ENCODE assay signal across 8 mouse cellular contexts in the genomic region with DNA sequence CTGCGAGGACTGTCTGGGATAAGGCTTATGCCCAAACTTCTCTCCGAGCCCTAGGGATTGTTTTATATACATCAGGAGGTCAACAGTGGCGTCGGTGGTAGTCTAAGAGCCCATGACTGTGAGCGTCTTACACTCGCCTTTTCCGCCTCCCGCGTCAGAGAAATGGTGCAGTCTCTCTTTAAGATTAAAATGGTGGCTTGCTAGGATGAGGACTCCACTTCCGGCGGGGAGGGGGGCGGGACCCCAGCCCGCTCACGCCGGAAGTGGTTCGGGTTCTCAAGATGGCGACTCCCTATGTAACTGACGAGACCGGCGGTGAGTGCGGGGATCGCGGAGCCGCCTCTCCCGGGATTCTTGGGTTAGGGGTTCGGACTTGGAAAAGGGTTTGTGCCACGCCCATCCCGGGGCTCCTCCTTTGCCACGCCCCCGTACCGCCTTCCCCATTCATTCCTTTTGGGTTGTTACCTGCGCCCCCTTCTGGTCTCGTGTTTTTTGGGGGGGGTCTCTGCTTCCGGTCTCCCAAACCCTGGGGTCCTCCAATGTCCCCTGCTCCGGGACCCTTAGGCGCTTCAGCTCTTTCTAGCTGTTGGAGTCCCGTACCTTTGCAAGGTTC. TPM values are rescaled to one million over a fixed set of nuclear protein-coding genes. Genes with fewer than 3 reads are reported as not detected.
DNase-seq lines count a peak whose midpoint lies in the region; ATAC-seq and TF ChIP-seq lines count a peak whose summit lies in the region.

No protein-coding gene starts in this region.

- peak overlapping the region; percentile 83 for H3K9ac ChIP-seq in forebrain, postnatal 0 days
- peak overlapping the region; percentile 84 for H3K9ac ChIP-seq in lung, embryonic 16.5 days (ENCODE audit: low read length)

- peak; percentile 60; the same call in 1 of the 2 replicates for TF ChIP-seq POLR2A in cerebellum, adult 2 months (IDR thresholded peaks at IDR 0.05; ENCODE audit: borderline replicate concordance, insufficient read depth, low read length)

- H3K4me3 ChIP-seq in cerebellum, adult 2 months (replicated peaks; ENCODE audit: insufficient read depth, low read depth, low read length): peak overlapping the region; percentile 97
- peak overlapping the region; percentile 79 for H3K4me3 ChIP-seq in forebrain, postnatal 0 days (ENCODE audit: low read depth, low read length)
- H3K4me3 ChIP-seq in hindbrain, embryonic 10.5 days: peak overlapping the region; percentile 84
- H3K4me3 ChIP-seq in lung, embryonic 16.5 days (ENCODE audit: low read length): peak overlapping the region; percentile 68

- peaks cover 4% of the 10 kb centered on the region; the same call in 1 of the 2 replicates for H3K4me1 ChIP-seq in cerebellum, adult 2 months (ENCODE audit: control insufficient read depth, insufficient read depth, low read length)
- H3K4me1 ChIP-seq in forebrain, postnatal 0 days (ENCODE audit: insufficient read depth): peaks cover 16% of the 10 kb centered on the region
- peaks cover 39% of the 10 kb centered on the region for H3K4me1 ChIP-seq in hindbrain, embryonic 10.5 days (replicated peaks)
- H3K4me1 ChIP-seq in lung, embryonic 16.5 days (replicated peaks; ENCODE audit: control insufficient read depth, insufficient read depth, low read length): peaks cover 27% of the 10 kb centered on the region

- peak; percentile 24; the same call in 1 of the 2 replicates for TF ChIP-seq CTCF in cerebellum, adult 2 months (IDR thresholded peaks at IDR 0.05; ENCODE audit: borderline replicate concordance, insufficient read depth, low read depth, low read length)
- peak; percentile 70 for TF ChIP-seq CTCF in forebrain, postnatal 0 days (IDR thresholded peaks at IDR 0.05; ENCODE audit: low read depth)

- peak overlapping the region; percentile 91 for H3K4me2 ChIP-seq in forebrain, postnatal 0 days (ENCODE audit: low read depth)
- H3K4me2 ChIP-seq in lung, embryonic 16.5 days (ENCODE audit: low read depth, low read length): peak overlapping the region; percentile 84

- no peaks in the 10 kb centered on the region for H3K27me3 ChIP-seq in cerebellum, adult 2 months (ENCODE audit: control insufficient read depth, insufficient read depth, low read length)
- H3K27me3 ChIP-seq in forebrain, postnatal 0 days (ENCODE audit: insufficient read depth, low read length): peaks cover 8% of the 10 kb centered on the region; the same call in 1 of the 2 replicates
- peaks cover 33% of the 10 kb centered on the region for H3K27me3 ChIP-seq in hindbrain, embryonic 10.5 days (ENCODE audit: insufficient read depth, poor library complexity, severe bottlenecking)
- no peaks in the 10 kb centered on the region for H3K27me3 ChIP-seq in lung, embryonic 16.5 days (ENCODE audit: control insufficient read depth, insufficient read depth, low read depth, low read length)

- peak; percentile 97 for ATAC-seq in forebrain, postnatal 0 days
- peak; percentile 82 for ATAC-seq in lung, embryonic 16.5 days (ENCODE audit: low read depth)

- no peaks in the 10 kb centered on the region for H3K9me3 ChIP-seq in forebrain, postnatal 0 days (ENCODE audit: low read length)
- no peaks in the 10 kb centered on the region for H3K9me3 ChIP-seq in hindbrain, embryonic 10.5 days
- H3K9me3 ChIP-seq in lung, embryonic 16.5 days (ENCODE audit: control insufficient read depth, low read length): no peaks in the 10 kb centered on the region

- peak overlapping the region; percentile 87 for H3K27ac ChIP-seq in cerebellum, adult 2 months (ENCODE audit: insufficient read depth, low read length)
- peak overlapping the region; percentile 94 for H3K27ac ChIP-seq in forebrain, postnatal 0 days (ENCODE audit: low read depth, low read length)
- peak overlapping the region; percentile 98 for H3K27ac ChIP-seq in hindbrain, embryonic 10.5 days
- peak overlapping the region; percentile 98 for H3K27ac ChIP-seq in lung, embryonic 16.5 days (ENCODE audit: low read length)

- peak; percentile 94 for DNase-seq in Muller cell, postnatal 12 days (ENCODE audit: inconsistent ontology term)
- DNase-seq in cerebellum, adult 2 months: peak; percentile 80 to 84
- DNase-seq in forebrain, postnatal 0 days: peak; percentile 96
- DNase-seq in hindbrain, embryonic 10.5 days (ENCODE audit: low spot score): peak; percentile 94
- peak; percentile 78 for DNase-seq in layer of hippocampus, adult 9-11 months
- peak; percentile 74 for DNase-seq in ovary, postnatal 36 days (ENCODE audit: low spot score)
- peak; percentile 87 for DNase-seq in thymus, postnatal 14 days

- no peaks in the 10 kb centered on the region for H3K36me3 ChIP-seq in forebrain, postnatal 0 days (ENCODE audit: insufficient read depth)
- H3K36me3 ChIP-seq in hindbrain, embryonic 10.5 days: peaks cover 16% of the 10 kb centered on the region
- H3K36me3 ChIP-seq in lung, embryonic 16.5 days (ENCODE audit: control insufficient read depth, insufficient read depth, low read length): no peaks in the 10 kb centered on the region

- under 1% methylated on average over 37 of the region's 37 CpGs for WGBS in cerebellum, adult 2 months
- WGBS in forebrain, postnatal 0 days: under 1% methylated on average over 37 of the region's 37 CpGs
- under 1% methylated on average over 37 of the region's 37 CpGs for WGBS in hindbrain, embryonic 10.5 days
- 0% methylated on average over 37 of the region's 37 CpGs for WGBS in lung, embryonic 16.5 days

RNA-seq across cellular contexts. Expression of a gene that starts 0.7 kb away (rescaled TPM):
- polyA plus RNA-seq in cerebellum, adult 2 months (2012; rRNA removed): 37.2 and 39.7 TPM in 2 replicates
- total RNA-seq in forebrain, postnatal 0 days (2014; rRNA removed): 67.7 and 68.4 TPM in 2 replicates
- 51.6 and 61.2 TPM in 2 replicates for polyA plus RNA-seq in forebrain, postnatal 0 days (2015; fragmentation: Nextera tagmentation; extraction: Ambion mirVana)
- 54.7 and 62.2 TPM in 2 replicates for polyA plus RNA-seq in hindbrain, embryonic 10.5 days (2016; fragmentation: Nextera tagmentation; extraction: Ambion mirVana)
- polyA plus RNA-seq in lung, embryonic 16.5 days (2015; fragmentation: Nextera tagmentation; extraction: Ambion mirVana): 32.7 and 35.1 TPM in 2 replicates

RNA-seq across cellular contexts. Expression of a gene that starts 3.7 kb away (rescaled TPM):
- 16.0 and 17.1 TPM in 2 replicates for polyA plus RNA-seq in cerebellum, adult 2 months (2012; rRNA removed)
- total RNA-seq in forebrain, postnatal 0 days (2014; rRNA removed): 5.6 and 7.2 TPM in 2 replicates
- 4.3 and 4.8 TPM in 2 replicates for polyA plus RNA-seq in forebrain, postnatal 0 days (2015; fragmentation: Nextera tagmentation; extraction: Ambion mirVana)
- 4.1 and 4.4 TPM in 2 replicates for polyA plus RNA-seq in hindbrain, embryonic 10.5 days (2016; fragmentation: Nextera tagmentation; extraction: Ambion mirVana)
- polyA plus RNA-seq in lung, embryonic 16.5 days (2015; fragmentation: Nextera tagmentation; extraction: Ambion mirVana): 12.2 and 13.9 TPM in 2 replicates

RNA-seq across cellular contexts. Expression of a gene that starts 42.4 kb away (rescaled TPM):
- 0.61 and 0.70 TPM in 2 replicates for polyA plus RNA-seq in cerebellum, adult 2 months (2012; rRNA removed)
- 0.57 and 0.69 TPM in 2 replicates for total RNA-seq in forebrain, postnatal 0 days (2014; rRNA removed)
- 0.33 and 0.36 TPM in 2 replicates for polyA plus RNA-seq in forebrain, postnatal 0 days (2015; fragmentation: Nextera tagmentation; extraction: Ambion mirVana)
- polyA plus RNA-seq in hindbrain, embryonic 10.5 days (2016; fragmentation: Nextera tagmentation; extraction: Ambion mirVana): 0.36 and 0.39 TPM in 2 replicates
- polyA plus RNA-seq in lung, embryonic 16.5 days (2015; fragmentation: Nextera tagmentation; extraction: Ambion mirVana): 4.9 and 5.3 TPM in 2 replicates

RNA-seq across cellular contexts. Expression of a gene that starts 43.5 kb away (rescaled TPM):
- polyA plus RNA-seq in cerebellum, adult 2 months (2012; rRNA removed): 3.8 and 3.9 TPM in 2 replicates
- 8.5 and 10.0 TPM in 2 replicates for total RNA-seq in forebrain, postnatal 0 days (2014; rRNA removed)
- 9.9 and 10.3 TPM in 2 replicates for polyA plus RNA-seq in forebrain, postnatal 0 days (2015; fragmentation: Nextera tagmentation; extraction: Ambion mirVana)
- 91.0 and 109 TPM in 2 replicates for polyA plus RNA-seq in hindbrain, embryonic 10.5 days (2016; fragmentation: Nextera tagmentation; extraction: Ambion mirVana)
- polyA plus RNA-seq in lung, embryonic 16.5 days (2015; fragmentation: Nextera tagmentation; extraction: Ambion mirVana): 101 and 105 TPM in 2 replicates

RNA-seq across cellular contexts. Expression of a gene that starts 44.4 kb away (rescaled TPM):
- polyA plus RNA-seq in cerebellum, adult 2 months (2012; rRNA removed): 1.00 and 1.5 TPM in 2 replicates
- total RNA-seq in forebrain, postnatal 0 days (2014; rRNA removed): 0.85 and 1.2 TPM in 2 replicates
- 0.67 and 0.86 TPM in 2 replicates for polyA plus RNA-seq in forebrain, postnatal 0 days (2015; fragmentation: Nextera tagmentation; extraction: Ambion mirVana)
- 7.1 and 7.3 TPM in 2 replicates for polyA plus RNA-seq in hindbrain, embryonic 10.5 days (2016; fragmentation: Nextera tagmentation; extraction: Ambion mirVana)
- polyA plus RNA-seq in lung, embryonic 16.5 days (2015; fragmentation: Nextera tagmentation; extraction: Ambion mirVana): 2.1 and 2.2 TPM in 2 replicates

Comparison
In these comparisons a context has a peak if more than half of its experiments do, and no peak if none do; other contexts are left out.
1. Peak in every context shown above with its lines: DNase-seq, ATAC-seq, H3K4me3 ChIP-seq and H3K27ac ChIP-seq.